Mouse (Mus musculus) fat pad, adult 2 months (tissue): ENCODE data around the gene Lpin2.

ENCODE experiments used
- DNase-seq: peaks from one replicate; pipeline ENCODE4 v3.0.0-alpha.2; 2011; ENCODE audit warnings: low read depth, low spot score; ENCODE audit errors: extremely low read depth

The Lpin2 gene

DNA sequence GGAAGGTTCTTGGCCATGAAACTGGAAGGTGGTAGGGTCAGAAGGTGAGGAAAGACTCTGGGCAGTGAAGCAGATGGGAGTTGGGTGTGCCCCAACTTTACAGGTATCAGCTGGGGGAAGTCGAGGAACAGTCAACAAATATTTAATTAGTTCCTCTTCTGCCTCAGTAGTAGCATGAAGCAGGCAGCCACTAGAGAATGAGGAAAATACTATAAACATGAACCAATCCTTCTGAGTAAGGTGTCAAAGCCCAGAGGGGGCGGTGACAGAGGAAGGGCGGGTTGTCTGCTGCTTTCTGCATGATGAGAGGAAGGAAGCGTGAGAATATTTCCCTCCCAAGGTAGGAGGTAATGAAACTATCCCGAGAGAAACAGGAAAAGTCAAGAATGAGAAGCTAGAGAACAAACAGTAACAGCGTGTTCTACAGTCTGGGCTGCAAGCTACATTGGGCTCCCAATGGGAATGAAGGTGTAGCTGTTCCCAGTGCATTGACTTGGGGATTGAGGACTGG, at the start of gene Lpin2:
Gene Lpin2, plus strand, starts transcription at position 350 of the 511 bp plus-strand sequence.
- DNase-seq, result no peak

GRCm38 (mm10) chr17:71132856-71133439, 49.4 kb upstream of the Lpin2 start:
- DNase-seq, result no peak

- no peak for DNase-seq
Measured at GRCm38 (mm10) chr17:71134441-71134955, 47.9 kb upstream of the Lpin2 start.

DNA sequence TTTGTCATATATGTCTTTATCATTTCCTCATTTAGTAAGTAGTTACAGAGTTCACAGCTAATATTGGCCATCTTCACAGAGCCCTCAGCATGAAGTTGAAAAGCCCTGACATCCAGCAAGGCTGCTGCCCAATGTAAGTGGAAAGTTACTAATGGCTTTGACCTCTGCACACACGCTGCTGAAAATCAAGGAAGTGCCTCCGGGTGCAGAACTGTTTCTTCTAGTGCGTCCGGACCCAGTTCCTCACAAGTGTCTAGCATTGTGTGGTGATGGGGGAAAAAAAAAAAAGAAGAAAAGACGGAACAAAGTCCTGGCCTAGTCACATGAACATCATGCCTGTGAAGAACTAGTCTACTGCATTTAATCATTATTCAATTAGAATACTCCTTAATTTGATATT, 47.3 kb upstream of the Lpin2 start:
- DNase-seq, result no peak

- no peak for DNase-seq
Measured at GRCm38 (mm10) chr17:71135866-71136265, 46.5 kb upstream of the Lpin2 start.

DNA sequence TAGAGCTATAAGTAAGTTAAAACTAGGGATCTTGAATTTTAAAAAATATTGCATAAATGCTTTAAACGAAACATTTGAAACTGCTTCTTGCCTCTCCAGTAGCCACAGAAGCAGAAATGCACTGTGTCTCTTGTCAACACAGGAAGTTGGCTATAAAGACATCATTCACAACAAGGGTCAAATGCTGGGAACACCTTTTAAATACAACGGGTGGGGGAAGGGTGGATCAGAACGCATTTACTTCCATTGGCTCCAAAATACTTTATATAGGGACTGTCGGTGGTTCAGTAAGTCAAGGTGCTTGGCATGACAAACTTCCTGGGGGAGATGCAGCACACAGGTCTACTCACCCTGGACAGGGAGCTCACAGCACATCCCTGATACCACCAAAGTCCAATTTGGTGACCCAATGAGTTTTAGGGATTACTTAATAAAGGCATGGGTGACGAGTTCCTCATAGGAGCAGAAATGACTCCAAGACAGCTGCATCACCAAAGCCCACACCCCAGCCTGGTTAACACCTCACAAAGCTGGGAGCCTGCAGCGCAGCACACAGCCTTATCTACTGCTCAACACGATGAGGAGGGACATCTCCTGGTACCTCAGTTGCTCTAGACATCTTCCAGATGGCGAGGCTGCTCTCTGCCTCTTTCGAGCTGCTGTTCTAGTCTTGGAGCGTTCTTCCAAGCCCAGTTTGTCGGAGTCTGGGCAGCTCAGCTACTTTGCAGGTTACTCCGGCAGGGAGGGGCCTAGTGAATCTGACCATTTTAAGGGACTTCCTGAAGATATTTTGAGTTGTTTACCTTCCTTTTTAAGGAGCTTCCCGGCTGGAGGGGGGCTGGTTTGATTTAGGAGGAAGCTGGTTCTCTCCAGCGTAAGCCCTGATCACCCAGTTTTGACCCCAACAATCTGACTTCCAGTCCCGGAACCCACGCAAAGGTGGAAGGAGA, 45.7 kb upstream of the Lpin2 start:
- DNase-seq, result no peak

- no peak for DNase-seq
Measured at GRCm38 (mm10) chr17:71137334-71137721, 45.0 kb upstream of the Lpin2 start.

DNA sequence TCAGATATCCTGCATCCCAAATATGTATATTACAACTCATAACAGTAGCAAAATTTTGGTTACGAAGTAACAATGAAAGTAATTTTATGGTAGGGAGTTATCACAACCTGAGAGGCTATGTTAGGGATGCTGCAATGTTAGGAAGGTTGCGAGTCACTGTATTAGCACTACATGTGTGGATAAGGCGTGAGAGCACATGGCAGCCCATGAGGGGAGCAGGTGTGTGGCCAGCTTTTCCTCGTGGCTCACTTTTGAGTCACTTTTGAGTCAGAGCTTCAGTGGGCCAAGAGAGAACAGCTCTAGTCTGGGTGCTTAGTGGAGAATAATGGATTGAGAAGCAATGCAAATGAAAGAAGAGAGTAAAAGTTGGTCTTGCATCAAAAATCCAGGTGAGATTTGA, 40.3 kb upstream of the Lpin2 start:
- no peak for DNase-seq

DNA sequence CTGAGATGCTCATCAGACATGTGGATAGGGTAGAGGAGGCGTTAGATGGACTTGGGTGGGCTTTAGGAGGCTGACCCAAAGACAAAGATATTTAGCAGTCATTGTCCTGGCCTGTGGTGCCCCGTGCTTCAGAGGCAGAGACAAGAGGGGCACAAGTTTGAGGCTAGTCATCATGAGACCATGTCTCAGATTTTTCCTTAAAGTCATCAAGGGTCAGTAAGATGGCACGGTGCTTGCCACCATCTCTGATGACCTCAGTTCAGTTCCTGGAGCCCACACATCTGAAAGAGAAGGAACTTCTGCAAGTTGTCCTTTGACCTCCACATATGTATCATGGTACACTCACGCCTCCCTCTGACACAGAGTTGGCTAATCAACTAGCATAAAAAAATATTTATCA, 39.2 kb upstream of the Lpin2 start:
- no peak for DNase-seq

GRCm38 (mm10) chr17:71144322-71145116, 37.8 kb upstream of the Lpin2 start:
- no peak for DNase-seq

DNA sequence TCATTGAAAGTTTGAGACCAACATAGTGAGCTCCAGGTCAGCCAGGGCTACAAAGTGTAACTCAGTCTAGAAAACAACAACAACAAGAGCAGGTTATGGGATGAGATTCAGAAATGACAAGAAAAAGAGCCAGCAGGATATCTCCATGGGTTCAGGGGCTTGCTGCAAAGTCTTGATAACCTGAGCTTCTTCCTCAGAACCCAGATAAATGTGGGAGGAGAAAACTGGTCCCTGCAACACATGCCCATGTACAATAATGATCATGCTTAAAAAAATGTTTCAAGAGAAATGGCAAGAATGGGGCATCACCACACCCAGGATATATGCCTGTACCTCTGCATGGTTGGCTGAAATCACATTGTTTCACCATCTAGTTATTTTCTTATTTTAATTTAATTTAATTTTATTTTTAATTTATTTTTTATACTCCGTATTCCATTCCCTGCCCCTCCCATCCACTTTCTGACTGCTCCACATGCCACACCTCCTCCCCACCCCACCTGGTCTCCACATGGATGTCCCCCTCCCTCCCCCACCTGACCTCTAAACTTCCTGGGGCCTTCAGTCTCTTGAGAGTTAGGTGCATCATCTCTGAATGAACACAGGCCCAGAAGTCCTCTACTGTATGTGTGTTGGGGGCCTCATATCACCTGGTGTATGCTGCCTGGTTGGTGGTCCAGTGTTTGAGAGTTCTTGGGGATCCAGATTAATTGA, 37.0 kb upstream of the Lpin2 start:
- no peak for DNase-seq

DNA sequence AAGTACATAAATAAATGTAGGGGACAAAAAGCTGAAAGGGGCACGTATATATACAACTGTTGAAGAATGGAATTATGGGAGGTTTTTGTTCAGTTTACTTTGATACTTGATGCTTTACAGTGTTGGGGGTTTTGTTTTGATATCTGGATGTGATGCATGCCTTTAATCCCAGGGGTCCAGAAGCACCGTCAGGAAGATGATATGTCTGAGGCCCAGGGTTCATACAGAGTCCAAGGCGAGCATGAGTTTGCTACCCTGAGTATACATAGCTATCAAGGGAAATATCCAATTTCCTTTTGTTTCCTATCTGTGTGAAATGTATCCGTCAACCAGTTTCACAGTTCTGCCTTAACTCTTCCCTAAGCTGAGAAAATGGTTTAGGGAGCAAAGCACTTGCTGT, 29.0 kb upstream of the Lpin2 start:
- DNase-seq, result no peak

- no peak for DNase-seq
Measured at GRCm38 (mm10) chr17:71155271-71155670, 27.1 kb upstream of the Lpin2 start.

DNA sequence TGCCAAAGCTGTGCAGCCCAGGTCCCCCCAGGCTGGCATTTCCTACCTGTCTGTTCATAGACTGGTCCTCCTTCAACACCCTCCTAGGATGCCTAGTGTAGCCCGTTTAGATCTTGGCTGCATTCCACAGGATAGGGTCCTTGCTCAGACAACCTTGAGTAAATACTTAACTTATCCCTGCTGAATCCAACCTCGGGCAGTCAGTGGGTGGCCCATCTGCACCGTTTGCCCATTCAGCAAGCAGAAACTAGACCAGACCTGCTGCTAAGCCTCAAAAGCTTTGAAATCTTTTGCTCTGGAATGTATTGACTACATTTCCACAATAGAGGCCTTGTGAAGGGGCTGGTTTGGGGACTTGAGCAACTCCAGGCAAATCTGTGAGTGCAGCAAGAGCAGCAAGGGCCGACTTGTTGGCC, 23.2 kb upstream of the Lpin2 start:
- DNase-seq, result peak; percentile 85

DNA sequence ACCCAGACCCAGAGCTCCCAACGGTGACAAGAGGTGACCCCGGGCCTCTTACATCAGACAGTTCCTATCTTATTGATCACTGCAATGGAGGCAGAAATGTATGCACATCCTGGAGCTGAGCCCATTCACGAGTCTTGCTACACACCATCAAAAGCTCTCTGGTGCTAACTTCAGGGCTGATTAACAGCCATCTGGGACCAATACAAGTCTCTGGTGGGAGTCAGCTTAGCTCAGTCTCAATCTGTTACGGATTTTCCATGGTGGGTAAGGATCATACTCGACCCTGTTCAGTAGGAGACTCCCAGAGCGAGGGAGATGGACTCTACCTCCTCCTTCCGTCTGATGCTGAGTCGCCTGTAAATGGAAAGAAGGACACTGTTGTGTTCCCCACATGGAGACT, 22.6 kb upstream of the Lpin2 start:
- no peak for DNase-seq

GRCm38 (mm10) chr17:71160244-71160995, 21.9 kb upstream of the Lpin2 start:
- DNase-seq, result no peak

DNA sequence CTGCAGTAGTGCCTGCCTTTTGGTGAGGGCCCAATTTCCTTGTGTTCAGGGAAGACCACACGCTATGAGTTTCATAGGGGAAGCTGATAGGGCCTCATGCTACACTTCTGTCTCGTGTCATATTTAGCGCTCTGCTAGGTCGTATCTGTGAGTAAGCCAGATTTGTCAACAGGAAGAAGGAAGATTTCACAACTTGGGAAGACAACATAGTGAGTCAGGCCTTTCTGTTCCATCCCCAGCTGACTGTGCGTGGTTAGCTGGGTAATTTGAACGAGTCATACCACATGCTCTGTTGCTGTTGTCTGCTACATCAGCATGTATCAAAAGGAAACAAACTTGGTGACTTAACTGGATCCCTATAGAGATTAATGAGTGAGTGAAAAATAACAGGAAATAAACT, 17.4 kb upstream of the Lpin2 start:
- no peak for DNase-seq

- DNase-seq, result no peak
Measured at GRCm38 (mm10) chr17:71168205-71168815, 14.1 kb upstream of the Lpin2 start.

DNA sequence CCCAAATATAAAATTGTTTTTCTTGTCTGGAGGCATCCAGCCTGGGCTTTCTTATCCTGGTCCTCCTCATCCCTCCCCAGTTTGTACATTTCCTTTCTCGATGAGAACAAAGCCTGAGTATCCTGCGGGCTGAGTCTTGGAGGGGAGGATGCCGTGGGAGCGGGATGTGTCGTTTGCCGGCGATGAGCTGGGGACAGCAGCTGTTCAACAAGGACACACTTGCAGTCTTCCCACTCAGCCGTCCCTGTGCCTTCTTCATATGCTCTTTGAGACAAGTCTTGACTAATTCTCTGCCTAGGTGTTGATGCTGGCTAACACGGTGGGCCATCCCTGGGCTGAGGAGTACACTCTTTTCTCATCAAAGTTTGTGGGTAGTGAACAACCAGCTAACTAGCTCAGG, 13.5 kb upstream of the Lpin2 start:
- no peak for DNase-seq
